Mouse (Mus musculus) heart, adult 9 months (tissue): ENCODE measurements around the gene Sphk1.

Experiments
- DNase-seq, 2 experiments: peaks; one replicate each; pipeline ENCODE4 v3.0.0; 2022; ENCODE audit warnings: low spot score in 2 of 2

Gene Sphk1

DNA sequence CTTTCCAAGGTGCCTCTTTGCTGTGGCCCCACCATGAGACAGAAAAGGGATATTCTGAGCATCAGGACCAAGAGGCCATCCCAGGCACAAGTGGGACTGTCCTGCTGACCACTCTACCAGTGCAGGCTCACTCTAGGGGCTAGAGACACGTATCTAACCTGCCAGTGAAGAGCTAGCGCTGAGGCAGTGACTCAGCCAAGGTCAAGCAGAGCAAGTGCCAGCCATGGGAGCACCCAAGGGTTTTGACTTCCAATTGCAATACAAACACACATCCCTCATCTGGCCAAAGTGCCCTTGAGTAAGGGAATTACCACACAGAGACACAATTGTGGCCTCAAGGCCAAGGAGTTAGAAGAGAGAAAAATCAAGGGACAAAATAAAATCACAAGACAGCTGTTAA, 44.7 kb downstream of the Sphk1 start:
- DNase-seq, result no peak

DNA sequence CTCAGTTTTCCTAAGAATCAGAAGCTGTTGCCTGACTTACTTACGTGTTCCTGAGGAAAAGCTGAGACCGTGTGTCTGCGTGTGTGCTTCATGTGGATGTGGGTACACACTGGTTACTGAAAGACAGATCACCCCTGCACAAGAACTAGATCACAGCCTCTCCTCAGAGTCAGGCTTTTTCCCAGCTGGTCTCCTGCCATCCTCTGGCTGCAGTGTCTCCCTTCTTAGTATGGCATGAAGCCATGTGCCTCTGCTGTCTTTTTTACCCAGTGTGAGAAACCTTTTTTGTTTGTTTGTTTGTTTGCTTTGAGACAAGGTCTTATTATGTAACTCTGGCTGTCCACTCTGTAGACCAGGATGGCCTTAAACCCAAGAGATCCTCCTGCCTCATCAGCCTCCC, 48.6 kb downstream of the Sphk1 start:
- no peak for DNase-seq

DNA sequence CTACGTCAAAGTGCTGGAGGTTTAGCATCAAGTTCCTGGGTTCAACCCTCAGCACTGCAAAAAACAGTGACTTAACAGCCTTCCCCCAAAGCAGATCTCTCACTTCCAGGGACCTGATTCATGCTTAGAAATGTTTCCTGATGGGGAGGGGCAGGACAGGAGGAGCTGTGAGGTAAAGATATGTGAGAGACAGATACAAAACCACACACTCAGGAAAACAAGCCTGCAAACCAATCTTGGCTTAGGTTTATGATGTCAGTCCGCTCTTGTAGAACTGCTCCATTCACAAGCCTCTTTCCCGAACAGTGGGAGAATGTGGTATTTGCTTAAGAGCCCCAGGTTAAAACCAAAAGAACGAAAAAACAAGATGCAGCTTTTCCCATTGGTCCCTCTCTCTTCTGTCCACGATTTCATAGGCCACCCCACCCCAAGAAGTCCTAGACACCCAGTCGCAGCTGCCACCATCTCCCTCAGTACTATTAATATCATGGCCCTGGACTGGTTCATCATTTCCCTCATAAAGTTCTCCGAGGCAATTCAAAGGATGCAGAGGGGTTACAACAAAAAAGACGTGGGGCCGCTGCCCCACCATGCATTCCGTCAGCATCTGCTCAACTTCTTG, 49.4 kb downstream of the Sphk1 start:
- no peak for DNase-seq

DNA sequence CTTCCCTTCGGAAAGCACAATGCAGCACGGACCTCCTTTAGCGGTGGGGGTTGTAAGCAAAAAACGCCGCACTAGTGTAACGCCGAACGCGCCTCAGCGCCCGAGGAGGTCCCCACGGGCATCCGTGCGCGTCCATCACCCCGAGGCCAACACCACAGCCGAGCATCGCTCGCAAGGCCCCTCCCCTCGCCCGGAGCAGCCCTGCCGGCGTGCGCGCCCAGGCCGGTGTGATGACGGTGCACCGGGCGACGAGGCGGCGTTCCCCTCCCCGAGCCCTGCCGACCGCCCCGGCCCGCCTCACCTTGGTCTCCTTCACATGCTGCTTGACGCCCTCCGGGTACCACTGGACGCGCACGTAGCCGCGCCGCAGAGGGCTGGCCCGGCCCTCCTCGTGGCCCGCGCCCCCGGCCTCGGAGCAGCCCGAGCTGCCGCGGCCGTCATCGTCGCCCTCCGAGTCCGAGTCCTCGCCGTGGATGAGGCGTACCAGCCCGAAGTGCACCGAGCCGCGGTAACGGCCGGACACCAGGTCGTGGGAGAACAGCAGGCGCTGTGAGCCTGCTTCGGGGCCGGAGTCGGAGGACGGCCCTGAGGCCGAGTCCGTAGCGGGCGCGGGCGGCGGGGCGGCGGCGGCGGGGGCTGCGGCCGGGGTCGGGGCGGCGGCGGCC, 50.1 kb downstream of the Sphk1 start:
- peak in 1 of 2 experiments; percentile 27 for DNase-seq

DNA sequence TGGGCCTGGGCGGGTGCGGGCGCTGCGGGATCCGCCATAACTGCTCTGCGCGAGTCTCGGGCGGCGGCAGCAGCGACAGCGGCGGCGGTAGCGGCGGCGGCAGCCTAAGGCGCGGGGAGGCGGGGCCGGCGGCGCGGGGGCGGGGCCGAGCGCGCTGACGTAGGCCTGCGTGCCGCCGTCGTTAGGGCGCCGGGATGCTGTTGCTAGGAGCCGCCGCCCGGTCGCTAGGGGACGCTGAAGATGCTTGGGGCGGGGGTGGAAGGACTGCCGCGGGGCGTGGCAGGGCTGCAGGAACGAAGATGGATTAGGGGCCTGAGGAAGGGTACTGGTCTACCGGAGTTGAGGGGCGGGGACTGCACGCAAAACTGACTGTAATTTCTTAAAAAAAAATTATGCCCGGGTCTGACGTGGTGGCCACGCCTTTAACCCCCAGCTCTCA, 50.7 kb downstream of the Sphk1 start, which contains the start of gene Ube2o:
Gene Ube2o (minus strand): TSS at position 72 of the 439 bp plus-strand sequence.
- peak; percentile 76 to 82 for DNase-seq

DNA sequence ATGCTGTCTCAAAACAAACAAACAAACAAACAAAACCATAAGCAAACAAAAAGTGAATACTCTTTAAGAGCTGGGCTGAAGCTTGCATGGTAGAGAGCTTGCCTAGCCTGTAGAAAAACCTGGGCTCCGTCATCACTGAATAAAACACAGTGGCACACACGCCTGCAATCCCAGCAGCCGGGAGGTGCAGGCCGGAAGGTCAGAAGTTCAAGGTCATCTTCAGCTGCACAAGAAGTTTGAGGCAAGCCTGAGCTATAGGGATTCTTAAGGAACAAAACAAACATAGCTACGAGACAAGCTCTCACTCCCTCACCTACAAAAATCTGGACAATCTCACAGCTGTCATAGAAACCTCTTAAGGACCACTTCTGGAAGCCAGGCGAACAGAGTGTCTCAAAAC, 55.0 kb downstream of the Sphk1 start:
- DNase-seq, result no peak
